Mouse (Mus musculus) limb, embryonic 13.5 days (tissue): ENCODE results near the gene Abl1. TPM values are rescaled to one million over a fixed set of nuclear protein-coding genes. Genes with fewer than 3 reads are reported as not detected.
A peak's percentile ranks its signal among the peaks of the same experiment; 100 is the strongest.

ENCODE experiments used
- ATAC-seq: fragments of 200-750 bp; cut with Nextera tagmentation; 2 replicates; pipeline ENCODE4 v1.8.0; 2017; ENCODE audit warnings: low read depth, moderate number of reproducible peaks, moderate TSS enrichment; ENCODE audit not compliant: low FRiP score
- H3K27ac ChIP-seq: fragments of 300-500 bp; sonication (generic); 2 replicates; pipeline ENCODE4 v1.5.1; 2015; ENCODE audit warnings: inconsistent platforms, mild to moderate bottlenecking, moderate library complexity
- H3K27me3 ChIP-seq: fragments of 300-500 bp; sonication (generic); 2 replicates; pipeline ENCODE4 v1.6.1; 2015; ENCODE audit warnings: mild to moderate bottlenecking, inconsistent platforms
- H3K36me3 ChIP-seq: fragments of 300-500 bp; sonication (generic); 2 replicates; pipeline ENCODE4 v1.6.1; 2015; ENCODE audit warnings: inconsistent platforms, mild to moderate bottlenecking, moderate library complexity
- H3K4me1 ChIP-seq: fragments of 300-500 bp; sonication (generic); 2 replicates; pipeline ENCODE4 v1.6.1; 2015; ENCODE audit warnings: inconsistent platforms
- H3K4me2 ChIP-seq: fragments of 300-500 bp; sonication (generic); replicated peaks from 2 replicates; pipeline ENCODE4 v1.6.1; 2015; ENCODE audit warnings: inconsistent platforms, mild to moderate bottlenecking, moderate library complexity
- H3K4me3 ChIP-seq: fragments of 300-500 bp; sonication (generic); 2 replicates; pipeline ENCODE4 v1.5.1; 2015; ENCODE audit warnings: moderate library complexity, mild to moderate bottlenecking, inconsistent platforms
- H3K9ac ChIP-seq: fragments of 300-500 bp; sonication (generic); 2 replicates; pipeline ENCODE4 v1.6.1; 2015; ENCODE audit warnings: mild to moderate bottlenecking, inconsistent platforms
- H3K9me3 ChIP-seq: fragments of 300-500 bp; sonication (generic); 2 replicates; pipeline ENCODE4 v1.6.1; 2016; ENCODE audit warnings: inconsistent platforms
- WGBS: fragments of 180-500 bp; shearing (Covaris S2); methylation state at CpG from one replicate; pipeline ENCODE4 v1.1.7; 2015; 5-methylcytosine and 5-hydroxymethylcytosine counted together
- polyA plus RNA-seq: library from polyadenylated mRNA; unstranded; fragments of >200 nt; fragmentation: Nextera tagmentation; extraction: Ambion mirVana; gene quantifications from 2 replicates; pipeline ENCODE4 v1.2.1, GENCODE M21; 2015

Abl1 gene
- 52.4 and 55.9 TPM in 2 replicates for polyA plus RNA-seq

GRCm38 (mm10) chr2:31688074-31688925 is at the start of gene Abl1:
TSS of gene Abl1 (plus strand) at chr2:31688376.
- H3K4me2 ChIP-seq = peak within 1 kb of the TSS; percentile 77
- peaks cover 35% of the 10 kb centered on the region for H3K4me1 ChIP-seq
- H3K27ac ChIP-seq = peak within 1 kb of the TSS; percentile 92
- H3K36me3 ChIP-seq = peaks cover 4% of the 10 kb centered on the region; the same call in 1 of the 2 replicates
- peak; percentile 99 for ATAC-seq
- under 1% methylated on average over 62 of the region's 64 CpGs for WGBS
- no peaks in the 10 kb centered on the region for H3K27me3 ChIP-seq
- H3K9me3 ChIP-seq = no peaks in the 10 kb centered on the region
- peak within 1 kb of the TSS; percentile 93 for H3K4me3 ChIP-seq
- H3K9ac ChIP-seq = peak within 1 kb of the TSS; percentile 92

GRCm38 (mm10) chr2:31638581-31639465 is 49.4 kb upstream of the Abl1 start:
- no peak for ATAC-seq
- 2% methylated on average over 33 of the region's 34 CpGs for WGBS
- peak overlapping the region; percentile 3 for H3K4me3 ChIP-seq
- H3K9me3 ChIP-seq = no peaks in the 10 kb centered on the region
- H3K9ac ChIP-seq = no peak overlapping the region
- no peak overlapping the region for H3K4me2 ChIP-seq
- no peak overlapping the region for H3K27ac ChIP-seq
- peaks cover 100% of the 10 kb centered on the region for H3K27me3 ChIP-seq
- peaks cover 52% of the 10 kb centered on the region for H3K4me1 ChIP-seq
- no peaks in the 10 kb centered on the region for H3K36me3 ChIP-seq

GRCm38 (mm10) chr2:31639466-31639760 is 48.8 kb upstream of the Abl1 start:
- WGBS = 1% methylated on average over 12 of the region's 13 CpGs
- Histone ChIP-seq H3K27me3 (peaks cover 100% of the 10 kb centered on the region), H3K9ac (no peak overlapping the region), H3K4me1 (peaks cover 52% of the 10 kb centered on the region), H3K36me3 (no peaks in the 10 kb centered on the region), H3K4me2 (no peak overlapping the region), H3K9me3 (no peaks in the 10 kb centered on the region), H3K27ac (no peak overlapping the region), H3K4me3 (peak overlapping the region; percentile 3)
- no peak for ATAC-seq

GRCm38 (mm10) chr2:31639901-31640608 is 48.1 kb upstream of the Abl1 start, which contains the start of gene Prdm12:
TSS of gene Prdm12 (plus strand) at chr2:31640037.
- Histone ChIP-seq H3K9ac (no peak within 1 kb of the TSS), H3K27ac (no peak within 1 kb of the TSS)

GRCm38 (mm10) chr2:31640609-31641507 is 47.3 kb upstream of the Abl1 start:
- H3K36me3 ChIP-seq = no peaks in the 10 kb centered on the region
- H3K9me3 ChIP-seq = no peaks in the 10 kb centered on the region
- H3K9ac ChIP-seq = no peak overlapping the region

More at GRCm38 (mm10) chr2:31639901-31640608, 48.1 kb upstream of the Abl1 start, which contains the start of gene Prdm12:
- Histone ChIP-seq H3K4me2 (peak within 1 kb of the TSS; percentile 7; the same call in 1 of the 2 replicates), H3K9me3 (no peaks in the 10 kb centered on the region), H3K36me3 (no peaks in the 10 kb centered on the region), H3K27me3 (peaks cover 100% of the 10 kb centered on the region), H3K4me1 (peaks cover 52% of the 10 kb centered on the region), H3K4me3 (peak within 1 kb of the TSS; percentile 3)
- no peak for ATAC-seq
- 1% methylated on average over 41 of the region's 41 CpGs for WGBS

GRCm38 (mm10) chr2:31641508-31641830 is 46.7 kb upstream of the Abl1 start:
- no peaks in the 10 kb centered on the region for H3K9me3 ChIP-seq
- H3K4me2 ChIP-seq = no peak overlapping the region
- H3K27ac ChIP-seq = no peak overlapping the region
- H3K27me3 ChIP-seq = peaks cover 100% of the 10 kb centered on the region
- no peak for ATAC-seq
- no peak overlapping the region for H3K4me3 ChIP-seq
- no peak overlapping the region for H3K9ac ChIP-seq
- peaks cover 38% of the 10 kb centered on the region for H3K4me1 ChIP-seq
- under 1% methylated on average over 11 of the region's 11 CpGs for WGBS
- no peaks in the 10 kb centered on the region for H3K36me3 ChIP-seq

More at GRCm38 (mm10) chr2:31640609-31641507, 47.3 kb upstream of the Abl1 start:
- 1% methylated on average over 48 of the region's 48 CpGs for WGBS
- ATAC-seq = no peak
- Histone ChIP-seq H3K27me3 (peaks cover 100% of the 10 kb centered on the region), H3K4me2 (peak overlapping the region; percentile 7; the same call in 1 of the 2 replicates), H3K4me1 (peaks cover 44% of the 10 kb centered on the region), H3K4me3 (no peak overlapping the region; the same call in 1 of the 2 replicates), H3K27ac (no peak overlapping the region)

GRCm38 (mm10) chr2:31641929-31642328 is 46.2 kb upstream of the Abl1 start:
- H3K9ac ChIP-seq = no peak overlapping the region
- no peaks in the 10 kb centered on the region for H3K9me3 ChIP-seq
- H3K4me3 ChIP-seq = no peak overlapping the region
- ATAC-seq = no peak
- no peak overlapping the region for H3K4me2 ChIP-seq
- peaks cover 100% of the 10 kb centered on the region for H3K27me3 ChIP-seq
- WGBS = 5% methylated on average over 18 of the region's 18 CpGs
- no peak overlapping the region for H3K27ac ChIP-seq
- H3K36me3 ChIP-seq = no peaks in the 10 kb centered on the region
- peaks cover 33% of the 10 kb centered on the region for H3K4me1 ChIP-seq

DNA sequence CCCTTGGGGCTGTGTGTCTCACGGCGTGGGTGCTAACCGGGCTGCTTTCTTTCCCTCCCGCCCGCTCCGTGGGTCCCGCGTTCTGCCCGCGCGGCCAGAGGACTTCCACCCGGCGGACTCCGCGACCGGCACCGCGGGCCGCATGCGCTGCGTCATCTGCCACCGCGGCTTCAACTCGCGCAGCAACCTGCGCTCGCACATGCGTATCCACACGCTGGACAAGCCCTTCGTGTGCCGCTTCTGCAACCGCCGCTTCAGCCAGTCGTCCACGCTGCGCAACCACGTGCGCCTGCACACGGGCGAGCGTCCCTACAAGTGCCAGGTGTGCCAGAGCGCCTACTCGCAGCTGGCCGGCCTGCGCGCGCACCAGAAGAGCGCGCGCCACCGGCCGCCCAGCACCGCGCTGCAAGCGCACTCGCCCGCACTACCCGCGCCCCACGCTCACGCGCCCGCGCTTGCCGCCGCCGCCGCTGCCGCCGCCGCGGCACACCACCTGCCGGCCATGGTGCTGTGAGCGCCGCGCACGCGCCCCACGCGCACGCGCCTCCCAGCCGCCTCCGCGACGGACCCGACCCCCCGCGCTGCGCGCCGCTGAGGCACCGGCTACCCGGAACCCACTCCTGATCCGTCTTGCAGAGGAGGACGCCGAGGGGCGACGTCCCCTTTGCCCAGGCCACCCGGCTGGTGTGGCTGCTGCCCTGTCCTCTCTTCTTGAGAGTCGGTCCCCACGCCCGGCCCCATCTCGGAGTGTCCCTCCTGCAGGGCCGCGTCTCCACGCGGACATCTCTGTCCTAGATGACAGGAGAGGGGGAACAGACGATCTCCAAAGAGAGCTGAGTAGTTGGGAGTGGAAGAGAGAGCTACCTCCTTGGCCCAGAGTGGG is 34.0 kb upstream of the Abl1 start:
- Histone ChIP-seq H3K4me2 (peak overlapping the region; percentile 99), H3K9me3 (peaks cover 5% of the 10 kb centered on the region; the same call in 1 of the 2 replicates), H3K4me1 (peaks cover 12% of the 10 kb centered on the region; the same call in 1 of the 2 replicates), H3K27ac (no peak overlapping the region), H3K36me3 (no peaks in the 10 kb centered on the region), H3K4me3 (peak overlapping the region; percentile 60), H3K27me3 (peaks cover 95% of the 10 kb centered on the region), H3K9ac (peak overlapping the region; percentile 54; the same call in 1 of the 2 replicates)
- under 1% methylated on average over 89 of the region's 109 CpGs for WGBS
- ATAC-seq = no peak

DNA sequence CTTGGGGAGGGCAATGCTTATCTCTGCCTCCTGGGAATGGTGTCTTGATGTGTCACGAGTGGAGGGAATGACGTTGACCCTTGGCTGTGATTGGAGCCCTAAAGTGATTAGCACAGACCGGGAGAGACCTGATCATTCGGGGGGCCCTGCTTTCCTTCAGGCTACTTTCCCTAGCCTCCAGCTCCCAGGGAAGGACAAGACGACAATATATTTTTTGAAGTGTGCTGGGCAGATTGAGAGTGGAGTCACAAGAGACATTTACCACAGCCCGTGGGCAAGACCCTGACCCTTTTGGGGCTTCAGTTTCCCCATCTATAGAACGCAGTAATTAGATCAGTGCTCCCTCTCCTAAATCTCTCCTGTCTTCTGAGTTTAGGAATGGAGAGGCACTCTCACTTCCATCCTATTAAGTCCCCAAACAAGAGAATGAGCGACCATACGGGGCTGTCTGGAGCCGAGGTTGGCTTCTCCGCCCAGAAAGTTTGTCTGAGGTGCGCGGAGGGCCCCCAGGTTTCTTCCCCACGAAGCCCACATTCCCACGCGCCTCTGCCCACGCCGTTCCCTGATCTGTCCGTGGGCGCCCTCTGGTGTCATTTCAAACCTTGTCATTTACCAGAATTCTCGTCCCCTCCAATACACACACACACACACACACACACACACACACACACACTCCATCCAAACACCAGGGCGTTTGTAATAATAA is 33.2 kb upstream of the Abl1 start:
- no peak for ATAC-seq
- peaks cover 12% of the 10 kb centered on the region; the same call in 1 of the 2 replicates for H3K4me1 ChIP-seq
- no peaks in the 10 kb centered on the region for H3K36me3 ChIP-seq
- 5% methylated on average over 22 of the region's 22 CpGs for WGBS
- H3K4me3 ChIP-seq = peak overlapping the region; percentile 60
- H3K27me3 ChIP-seq = peaks cover 89% of the 10 kb centered on the region
- no peak overlapping the region for H3K27ac ChIP-seq
- peaks cover 8% of the 10 kb centered on the region; the same call in 1 of the 2 replicates for H3K9me3 ChIP-seq
- H3K9ac ChIP-seq = no peak overlapping the region
- peak overlapping the region; percentile 99 for H3K4me2 ChIP-seq

DNA sequence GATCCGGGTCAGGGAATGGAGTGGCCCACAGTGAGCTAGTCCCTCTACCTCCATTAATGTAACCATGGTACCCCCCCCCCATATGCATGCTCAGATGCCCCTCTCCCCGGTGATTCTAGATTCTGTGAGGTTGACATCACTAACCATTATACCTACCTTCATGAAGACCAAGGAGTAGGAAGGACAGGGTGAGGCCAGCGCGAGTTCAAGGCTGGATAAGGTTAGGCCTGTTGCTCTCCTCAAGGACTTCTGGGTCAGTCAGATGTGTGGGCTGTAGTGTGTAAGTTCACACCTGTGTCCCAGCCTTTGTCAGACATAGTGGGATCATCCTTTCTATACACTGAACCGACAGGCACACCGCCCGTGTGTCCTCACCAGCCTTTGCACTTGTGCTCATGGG is 31.8 kb upstream of the Abl1 start:
- Histone ChIP-seq H3K9ac (no peak overlapping the region), H3K36me3 (no peaks in the 10 kb centered on the region), H3K27me3 (peaks cover 82% of the 10 kb centered on the region), H3K4me2 (no peak overlapping the region), H3K4me1 (peaks cover 12% of the 10 kb centered on the region; the same call in 1 of the 2 replicates), H3K27ac (no peak overlapping the region), H3K4me3 (no peak overlapping the region), H3K9me3 (peaks cover 8% of the 10 kb centered on the region; the same call in 1 of the 2 replicates)
- no peak for ATAC-seq
- WGBS = 80% methylated on average over 7 of the region's 7 CpGs
